Mouse (Mus musculus) CH12.LX (cell line): Measurements from ENCODE around the gene Fhl2. TPM values are rescaled to one million over a fixed set of nuclear protein-coding genes. Genes with fewer than 3 reads are reported as not detected.
A peak's percentile ranks its signal among the peaks of the same experiment; 100 is the strongest.

ENCODE experiments used
- DNase-seq: peaks from one replicate; pipeline ENCODE4 v3.0.0-alpha.2; 2013; ENCODE audit errors: extremely low read depth
- H3K27ac ChIP-seq: 2 replicates; pipeline ENCODE4 v1.5.1; 2012; ENCODE audit warnings: low read depth, mild to moderate bottlenecking, control low read depth, moderate library complexity; ENCODE audit not compliant: insufficient read depth
- H3K27me3 ChIP-seq: replicated peaks from 2 replicates; pipeline ENCODE3; 2012; ENCODE audit warnings: inconsistent platforms
- H3K36me3 ChIP-seq, 2 experiments: replicated peaks in 1 of 2; 2 replicates each; pipeline versions ENCODE3 to v1.6.1; 2012; ENCODE audit warnings: inconsistent platforms in 1 of 2, low read length in 1 of 2, mild to moderate bottlenecking in 1 of 2, mixed read lengths in 1 of 2, moderate library complexity in 1 of 2; ENCODE audit not compliant: control insufficient read depth in 1 of 2, insufficient read depth in 1 of 2
- H3K4me1 ChIP-seq, 2 experiments: 2 replicates each; pipeline ENCODE4 v1.6.1; 2012; ENCODE audit warnings: inconsistent platforms in 1 of 2, moderate library complexity in 1 of 2; ENCODE audit not compliant: insufficient read depth in 2 of 2, control insufficient read depth in 1 of 2
- H3K4me2 ChIP-seq: 2 replicates; pipeline ENCODE4 v1.6.1; 2012; ENCODE audit warnings: low read depth, mild to moderate bottlenecking, control low read depth; ENCODE audit not compliant: poor library complexity, insufficient read depth, severe bottlenecking
- H3K4me3 ChIP-seq, 3 experiments: fragments of 150-350 bp in 1 of 3; sonication (generic) in 1 of 3; replicated peaks in 1 of 3; 2 replicates each; pipeline versions ENCODE3 to v1.5.1; 2011 to 2012; ENCODE audit warnings: low read depth in 2 of 3, low read length in 2 of 3, mild to moderate bottlenecking in 2 of 3, moderate library complexity in 2 of 3, control low read depth in 1 of 3, improper control_type of control experiment in 1 of 3, inconsistent platforms in 1 of 3, mixed read lengths in 1 of 3; ENCODE audit not compliant: poor library complexity in 1 of 3
- H3K79me2 ChIP-seq: replicated peaks from 2 replicates; pipeline ENCODE4 v1.6.1; 2012; ENCODE audit warnings: mild to moderate bottlenecking, moderate library complexity; ENCODE audit not compliant: control insufficient read depth, poor library complexity, insufficient read depth, severe bottlenecking; ENCODE audit errors: extremely low read depth
- H3K9ac ChIP-seq: 2 replicates; pipeline ENCODE4 v1.6.1; 2012; ENCODE audit warnings: low read depth, mild to moderate bottlenecking, control low read depth, moderate library complexity; ENCODE audit not compliant: insufficient read depth
- H3K9me3 ChIP-seq: replicated peaks from 2 replicates; pipeline ENCODE3; 2012; ENCODE audit warnings: low read length, inconsistent platforms, mixed read lengths
- CHD2 ChIP-seq: IDR thresholded peaks from 2 replicates; pipeline ENCODE4 v1.6.1; 2011; ENCODE audit warnings: low read length, improper control_type of control experiment
- CTCF ChIP-seq, 2 experiments: IDR thresholded peaks in 1 of 2; conservative IDR thresholded peaks in 1 of 2; 2 replicates each; pipeline ENCODE4 v1.5.1; 2011 to 2012; ENCODE audit warnings: low read depth in 2 of 2, low read length in 2 of 2, improper control_type of control experiment in 1 of 2, inconsistent platforms in 1 of 2, mild to moderate bottlenecking in 1 of 2, moderate library complexity in 1 of 2
- ELF1 ChIP-seq: IDR thresholded peaks from 2 replicates; pipeline ENCODE4 v1.6.1; 2014; ENCODE audit warnings: low read depth, mild to moderate bottlenecking, inconsistent platforms, low read length, improper control_type of control experiment
- EP300 ChIP-seq: IDR thresholded peaks from 2 replicates; pipeline ENCODE4 v1.6.1; 2011; ENCODE audit warnings: low read length, improper control_type of control experiment
- ETS1 ChIP-seq: conservative IDR thresholded peaks from 2 replicates; pipeline ENCODE4 v1.6.1; 2012; ENCODE audit warnings: low read depth, mild to moderate bottlenecking, inconsistent platforms, low read length, improper control_type of control experiment, moderate library complexity
- IRF4 ChIP-seq: IDR thresholded peaks from 2 replicates; pipeline ENCODE4 v1.6.1; 2014; ENCODE audit warnings: low read depth, mild to moderate bottlenecking, inconsistent platforms, low read length, improper control_type of control experiment
- JUN ChIP-seq: IDR thresholded peaks from 2 replicates; pipeline ENCODE4 v1.6.1; 2011; ENCODE audit warnings: low read depth, mild to moderate bottlenecking, low read length, improper control_type of control experiment, moderate library complexity; ENCODE audit not compliant: insufficient read depth
- JUND ChIP-seq: conservative IDR thresholded peaks from 2 replicates; pipeline ENCODE4 v1.6.1; 2011; ENCODE audit warnings: low read depth, low read length, improper control_type of control experiment
- MAFK ChIP-seq: IDR thresholded peaks from 2 replicates; pipeline ENCODE4 v1.6.1; 2011; ENCODE audit warnings: low read length, improper control_type of control experiment; ENCODE audit not compliant: insufficient replicate concordance
- MAX ChIP-seq: IDR thresholded peaks from 2 replicates; pipeline ENCODE4 v1.6.1; 2011; ENCODE audit warnings: low read length, improper control_type of control experiment
- MXI1 ChIP-seq: IDR thresholded peaks from 2 replicates; pipeline ENCODE4 v1.6.1; 2011; ENCODE audit warnings: mild to moderate bottlenecking, low read depth, low read length, improper control_type of control experiment
- POLR2A ChIP-seq: IDR thresholded peaks from 2 replicates; pipeline ENCODE4 v1.6.1; 2011; ENCODE audit warnings: low read depth, mild to moderate bottlenecking, improper control_type of control experiment, low read length
- RAD21 ChIP-seq: IDR thresholded peaks from 2 replicates; pipeline ENCODE4 v1.6.1; 2011; ENCODE audit warnings: low read depth, mild to moderate bottlenecking, low read length, improper control_type of control experiment, moderate library complexity
- SIN3A ChIP-seq: IDR thresholded peaks from 2 replicates; pipeline ENCODE4 v1.6.1; 2012; ENCODE audit warnings: low read length, improper control_type of control experiment, inconsistent platforms
- SMC3 ChIP-seq: IDR thresholded peaks from 2 replicates; pipeline ENCODE4 v1.6.1; 2011; ENCODE audit warnings: low read depth, low read length, improper control_type of control experiment
- UBTF ChIP-seq: IDR thresholded peaks from 2 replicates; pipeline ENCODE4 v1.6.1; 2012; ENCODE audit warnings: low read depth, mild to moderate bottlenecking, inconsistent platforms, low read length, improper control_type of control experiment, moderate library complexity
- ZC3H11A ChIP-seq: IDR thresholded peaks from 2 replicates; pipeline ENCODE4 v1.6.1; 2012; ENCODE audit warnings: low read depth, mild to moderate bottlenecking, inconsistent platforms, low read length, improper control_type of control experiment
- ZNF384 ChIP-seq: IDR thresholded peaks from 2 replicates; pipeline ENCODE4 v1.6.1; 2012; ENCODE audit warnings: low read depth, low read length, improper control_type of control experiment, inconsistent platforms
- dilution Hi-C: fragments of 300-500 bp; cut with MboI; formaldehyde crosslinking; loops from 2 replicates; pipeline ENCODE4 v1.14.3; 2020; ENCODE audit warnings: low sequenced_read_pairs; ENCODE audit not compliant: extremely low pct_unique_long_range_greater_than_20kb, extremely low pct_ligation_motif_present
- in situ Hi-C: fragments of 300-500 bp; cut with MboI; formaldehyde crosslinking; loops from 3 replicates; pipeline ENCODE4 v1.14.3; 2019; ENCODE audit warnings: low sequenced_read_pairs, low pct_ligation_motif_present, low pct_unique_long_range_greater_than_20kb, mixed read lengths
- polyA plus RNA-seq: library from polyadenylated mRNA; unstranded; fragments of >175 nt; gene quantifications from 2 replicates; pipeline ENCODE4 v1.2.1, GENCODE M21; 2012; ENCODE audit warnings: low read depth; ENCODE audit not compliant: insufficient read length
- total RNA-seq, 2 experiments: library from RNA; depleted of rRNA; stranded (reverse); fragments of 300-350 nt in 1 of 2; fragments of >200 nt in 1 of 2; gene quantifications; 2 replicates each; pipeline ENCODE4 v1.2.3; 2012 to 2014

Fhl2 gene
- total and polyA plus RNA-seq, 3 experiments: 0.13 to 0.21 (median 0.14) TPM

- Histone ChIP-seq H3K9me3 (no peaks in the 10 kb centered on the region), H3K79me2 (no peaks in the 10 kb centered on the region), H3K36me3 (peaks cover 41 to 86% of the 10 kb centered on the region in 2 experiments), H3K27me3 (no peaks in the 10 kb centered on the region), H3K27ac (no peak overlapping the region), H3K4me3 (no peak overlapping the region), H3K4me2 (no peak overlapping the region), H3K9ac (no peak overlapping the region), H3K4me1 (no peaks in the 10 kb centered on the region; a peak in 1 of 4 replicates)
- in situ Hi-C loops (no loop called here), dilution Hi-C loops (no loop called here)
- peak; percentile 52 for TF ChIP-seq SMC3
- no peak for TF ChIP-seq JUND
- no peak for TF ChIP-seq ZC3H11A
- peak; percentile 14 to 70; a peak in 3 of 4 replicates for TF ChIP-seq CTCF (conservative IDR thresholded peaks at IDR 0.05 in 1 of 2, IDR thresholded peaks at IDR 0.05 in 1 of 2; ENCODE audit: low read depth in 2 of 2, low read length in 2 of 2)
- peak; percentile 55 for TF ChIP-seq RAD21
- no peak for TF ChIP-seq POLR2A
- DNase-seq: peak; percentile 46
These were observed 83.9 kb downstream of the Fhl2 start for GRCm38 (mm10) chr1:43112882-43113281.

- Histone ChIP-seq H3K4me3 (no peak overlapping the region), H3K4me1 (no peaks in the 10 kb centered on the region; a peak in 1 of 4 replicates), H3K4me2 (no peak overlapping the region), H3K36me3 (peaks cover 42 to 78% of the 10 kb centered on the region in 2 experiments), H3K9me3 (no peaks in the 10 kb centered on the region), H3K9ac (no peak overlapping the region), H3K27me3 (no peaks in the 10 kb centered on the region), H3K27ac (no peak overlapping the region), H3K79me2 (no peaks in the 10 kb centered on the region)
- in situ Hi-C loops (no loop called here), dilution Hi-C loops (no loop called here)
- DNase-seq: peak; percentile 78
- TF ChIP-seq IRF4 (no peak), EP300 (no peak), MAFK (no peak), ZNF384 (no peak), ELF1 (no peak), UBTF (no peak), SMC3 (peak; percentile 58), MXI1 (no peak), JUND (no peak), MAX (no peak), CHD2 (0 out of 2 replicates have a peak, but pooled peaks have one; percentile 39), SIN3A (no peak), RAD21 (peak; percentile 61), ETS1 (no peak), CTCF (conservative IDR thresholded peaks at IDR 0.05 in 1 of 2, IDR thresholded peaks at IDR 0.05 in 1 of 2; ENCODE audit: low read depth in 2 of 2, low read length in 2 of 2) (peak; percentile 71 to 79), JUN (no peak)
These were observed 86.2 kb downstream of the Fhl2 start for GRCm38 (mm10) chr1:43110556-43110955.
